Mouse (Mus musculus) gastrocnemius, adult 2 months (tissue): Measurements from ENCODE around the gene Evi2a. TPM values are rescaled to one million over a fixed set of nuclear protein-coding genes. Genes with fewer than 3 reads are reported as not detected.

Experiments used
- DNase-seq: peaks from one replicate; pipeline ENCODE4 v3.0.0; 2022
- H3K27ac ChIP-seq: fragments of 200-600 bp; 2 replicates; pipeline ENCODE4 v1.8.1; 2022; ENCODE audit warnings: mild to moderate bottlenecking
- H3K4me3 ChIP-seq: fragments of 200-600 bp; 2 replicates; pipeline ENCODE4 v1.8.1; 2022; ENCODE audit warnings: mild to moderate bottlenecking, moderate library complexity
- CTCF ChIP-seq: fragments of 200-600 bp; IDR thresholded peaks from 2 replicates; pipeline ENCODE4 v1.8.1; 2022; ENCODE audit warnings: antibody characterized with exemption, mild to moderate bottlenecking, moderate library complexity
- intact Hi-C: fragments of 180-260 bp; cut with DNase I; formaldehyde crosslinking; loops from one replicate; pipeline ENCODE4 v1.15.1; 2025
- long read RNA-seq, 2 experiments: library from polyadenylated mRNA; stranded (forward); transcript quantifications; one replicate each; pipeline ENCODE4 v2.0.0; 2021
- total RNA-seq, 2 experiments: library from RNA; stranded (reverse); gene quantifications; 2 replicates each; pipeline ENCODE4 v1.2.3; 2021

Gene Evi2a
- 1 to 10 TPM; 3.9 to 4.0 TPM for total RNA-seq
- long read RNA-seq, experiment 1, partial matches to known transcripts = 0 of 4 reads
- long read RNA-seq, experiment 1, other reads (novel, unspliced or antisense) = 2 of 4 reads
- long read RNA-seq, experiment 2, partial matches to known transcripts = 0 of 2 reads
- long read RNA-seq, experiment 2, other reads (novel, unspliced or antisense) = 0 of 2 reads

GRCm38 (mm10) chr11:79530333-79530761 lies at the start of gene Evi2a, which contains the start of gene Evi2:
TSS of gene Evi2a (minus strand) at chr11:79530609.
TSS of gene Evi2 (minus strand) at chr11:79530589.
- H3K27ac ChIP-seq = peak within 1 kb of the TSS; percentile 92

GRCm38 (mm10) chr11:79577741-79578140 lies 47.3 kb upstream of the Evi2a start:
- intact Hi-C loops = loop anchor here (5.0 kb wide), 1 partner anchor 95 kb away; no protein-coding TSS in a partner anchor
- peak; percentile 72 for DNase-seq
- Histone ChIP-seq H3K4me3 (no peak overlapping the region), H3K27ac (no peak overlapping the region)
- TF ChIP-seq CTCF = peak; percentile 89

More at GRCm38 (mm10) chr11:79530333-79530761, at the start of gene Evi2a, which contains the start of gene Evi2:
- H3K4me3 ChIP-seq = peak within 1 kb of the TSS; percentile 61
- no peak for TF ChIP-seq CTCF
- DNase-seq = peak; percentile 65
- intact Hi-C loops = no loop called here

- TF ChIP-seq CTCF = no peak
- intact Hi-C loops = loop anchor here (5.0 kb wide), 1 partner anchor 93 kb away; no protein-coding TSS in a partner anchor
Observed at GRCm38 (mm10) chr11:79575383-79576073, 45.1 kb upstream of the Evi2a start.

GRCm38 (mm10) chr11:79573836-79574235 lies 43.4 kb upstream of the Evi2a start:
- H3K4me3 ChIP-seq = no peak overlapping the region
- intact Hi-C loops = no loop called here
- TF ChIP-seq CTCF = no peak
- no peak overlapping the region for H3K27ac ChIP-seq
- no peak for DNase-seq

More at GRCm38 (mm10) chr11:79575383-79576073, 45.1 kb upstream of the Evi2a start:
- Histone ChIP-seq H3K27ac (no peak overlapping the region), H3K4me3 (no peak overlapping the region)
- DNase-seq = no peak

- TF ChIP-seq CTCF = no peak
- Histone ChIP-seq H3K27ac (no peak overlapping the region), H3K4me3 (no peak overlapping the region)
- no peak for DNase-seq
- intact Hi-C loops = no loop called here
Observed at GRCm38 (mm10) chr11:79570319-79570718, 39.9 kb upstream of the Evi2a start.

- no peak for TF ChIP-seq CTCF
- DNase-seq = no peak
- no peak overlapping the region for H3K4me3 ChIP-seq
- intact Hi-C loops = no loop called here
- H3K27ac ChIP-seq = no peak overlapping the region
Observed at GRCm38 (mm10) chr11:79568197-79568911, 37.9 kb upstream of the Evi2a start.

- H3K4me3 ChIP-seq = no peak overlapping the region
- no peak overlapping the region for H3K27ac ChIP-seq
- no peak for DNase-seq
- intact Hi-C loops = no loop called here
- TF ChIP-seq CTCF = peak; percentile 9; the same call in 1 of the 2 replicates
Observed at GRCm38 (mm10) chr11:79566947-79567346, 36.5 kb upstream of the Evi2a start.

GRCm38 (mm10) chr11:79563493-79563892 lies 33.1 kb upstream of the Evi2a start:
- DNase-seq = no peak
- Histone ChIP-seq H3K4me3 (no peak overlapping the region), H3K27ac (no peak overlapping the region)
- intact Hi-C loops = no loop called here
- TF ChIP-seq CTCF = no peak

GRCm38 (mm10) chr11:79560536-79560935 lies 30.1 kb upstream of the Evi2a start:
- intact Hi-C loops = no loop called here
- Histone ChIP-seq H3K4me3 (no peak overlapping the region), H3K27ac (no peak overlapping the region)
- TF ChIP-seq CTCF = no peak
- DNase-seq = no peak

GRCm38 (mm10) chr11:79552622-79553021 lies 22.2 kb upstream of the Evi2a start:
- intact Hi-C loops = no loop called here
- no peak for DNase-seq
- TF ChIP-seq CTCF = no peak
- Histone ChIP-seq H3K4me3 (no peak overlapping the region), H3K27ac (no peak overlapping the region)

GRCm38 (mm10) chr11:79536293-79536692 lies 5.9 kb upstream of the Evi2a start:
- H3K4me3 ChIP-seq = no peak overlapping the region

GRCm38 (mm10) chr11:79535554-79535953 lies 5.1 kb upstream of the Evi2a start:
- intact Hi-C loops = no loop called here
- TF ChIP-seq CTCF = no peak
- DNase-seq = no peak
- Histone ChIP-seq H3K4me3 (no peak overlapping the region), H3K27ac (no peak overlapping the region)

More at GRCm38 (mm10) chr11:79536293-79536692, 5.9 kb upstream of the Evi2a start:
- no peak overlapping the region for H3K27ac ChIP-seq
- DNase-seq = no peak
- no peak for TF ChIP-seq CTCF
- intact Hi-C loops = no loop called here
